Comparison of ENCODE assay signal across 13 mouse cellular contexts in the genomic region with DNA sequence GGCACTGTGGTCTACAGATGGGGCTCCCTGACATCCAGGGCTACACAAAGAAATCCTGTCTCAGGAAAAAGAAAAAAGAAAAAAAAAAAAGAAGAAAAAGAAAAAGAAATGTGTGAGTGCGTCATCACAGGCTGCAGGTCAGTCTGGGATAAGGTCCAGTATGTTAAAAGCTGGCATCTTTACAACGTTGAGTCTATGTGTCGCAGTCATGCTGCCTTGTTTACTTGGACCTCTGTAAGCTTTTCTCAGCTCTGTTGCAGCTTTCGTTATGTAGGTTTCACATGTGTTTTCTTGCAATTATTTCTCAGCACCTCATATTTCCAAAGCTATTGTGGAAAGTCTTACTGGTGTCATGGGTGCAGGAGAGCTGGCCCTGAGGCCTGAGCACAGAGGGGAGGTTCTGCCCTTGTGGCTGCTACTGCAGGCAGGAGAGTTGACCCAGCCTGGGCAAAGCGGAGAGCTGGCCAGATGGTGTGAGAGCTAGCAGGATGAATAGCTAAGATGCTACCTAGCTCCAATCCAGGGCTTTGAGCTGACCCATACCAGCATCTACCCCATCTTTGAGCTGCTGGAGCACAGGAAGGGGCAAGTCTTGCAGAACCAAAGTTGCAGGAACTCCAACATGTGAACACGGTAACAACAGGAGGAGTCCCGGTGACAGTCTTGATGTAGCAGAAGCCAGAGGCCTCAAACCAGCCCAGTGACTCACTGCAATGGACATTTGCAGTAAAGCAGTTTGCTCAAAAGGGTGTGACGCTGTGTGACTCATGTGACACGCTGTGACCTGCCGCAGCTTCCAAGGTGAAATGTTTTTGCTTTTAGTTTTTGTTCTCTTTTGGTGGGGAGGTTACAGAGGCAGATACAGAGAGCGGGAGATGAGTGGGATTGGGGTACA.
A peak's percentile ranks its signal among the peaks of the same experiment; 100 is the strongest.
DNase-seq lines count a peak whose midpoint lies in the region; ATAC-seq and TF ChIP-seq lines count a peak whose summit lies in the region.
"Had no signal": no experiment of that assay in that cellular context is flagged by ENCODE, and none has a peak within 500 bp of the region (broad histone marks: within the 10 kb centered on the region; RNA-seq: fewer than 3 reads in every experiment).

No protein-coding gene starts in this region.

- DNase-seq in hindbrain, embryonic 10.5 days (ENCODE audit: low spot score) = no peak
- DNase-seq in hindbrain, postnatal 0 days (ENCODE audit: low spot score) = no peak
- peak; percentile 76 for DNase-seq in adrenal gland, adult 2 months
- no peak for DNase-seq in right cerebral cortex, postnatal 14 days
- DNase-seq in heart, embryonic 10.5 days (ENCODE audit: low spot score) = no peak
- no peak for DNase-seq in layer of hippocampus, adult 11-12 months (ENCODE audit: low spot score)
- DNase-seq: kidney, adult 11 months; thymus, adult 18-20 months had no signal

- H3K27ac ChIP-seq in hindbrain, embryonic 10.5 days = peak overlapping the region; percentile 23; the same call in 1 of the 2 replicates
- no peak overlapping the region for H3K27ac ChIP-seq in hindbrain, postnatal 0 days
- H3K27ac ChIP-seq in heart, embryonic 10.5 days = no peak overlapping the region
- H3K27ac ChIP-seq: liver, embryonic 12.5 days; neural tube, embryonic 13.5 days had no signal

- 0 out of 2 replicates have a peak, but pooled peaks cover 5% of the 10 kb centered on the region for H3K27me3 ChIP-seq in hindbrain, embryonic 10.5 days (ENCODE audit: insufficient read depth, poor library complexity, severe bottlenecking)
- H3K27me3 ChIP-seq in hindbrain, postnatal 0 days (ENCODE audit: insufficient read depth, low read length) = no peaks in the 10 kb centered on the region
- H3K27me3 ChIP-seq in C2C12 (ENCODE audit: control insufficient read depth, insufficient read depth, insufficient read length) = no peaks in the 10 kb centered on the region
- H3K27me3 ChIP-seq in heart, embryonic 10.5 days (ENCODE audit: insufficient read depth, poor library complexity, severe bottlenecking) = no peaks in the 10 kb centered on the region
- H3K27me3 ChIP-seq: liver, embryonic 12.5 days; neural tube, embryonic 13.5 days had no signal

- ATAC-seq in hindbrain, postnatal 0 days = no peak
- peak; percentile 36; the same call in 1 of the 2 replicates for ATAC-seq in monocyte, adult 5-6 weeks (replicated peaks; ENCODE audit: insufficient number of reproducible peaks, low FRiP score, low TSS enrichment, poor library complexity, severe bottlenecking)
- ATAC-seq: liver, embryonic 12.5 days had no signal

- H3K4me3 ChIP-seq in hindbrain, embryonic 10.5 days = no peak overlapping the region
- H3K4me3 ChIP-seq in hindbrain, postnatal 0 days (ENCODE audit: low read length) = no peak overlapping the region
- H3K4me3 ChIP-seq in C2C12 (ENCODE audit: insufficient read depth, poor library complexity, severe bottlenecking) = no peak overlapping the region
- no peak overlapping the region for H3K4me3 ChIP-seq in heart, embryonic 10.5 days
- H3K4me3 ChIP-seq: erythroblast, embryonic 14.5 days; liver, embryonic 12.5 days; neural tube, embryonic 13.5 days had no signal

- TF ChIP-seq CTCF in hindbrain, postnatal 0 days (IDR thresholded peaks at IDR 0.05; ENCODE audit: low read depth) = no peak
- TF ChIP-seq CTCF in C2C12 (IDR thresholded peaks at IDR 0.05; ENCODE audit: control insufficient read depth, insufficient read depth, insufficient read length) = no peak

- no peak overlapping the region for H3K9ac ChIP-seq in hindbrain, postnatal 0 days (replicated peaks; ENCODE audit: low read length)
- H3K9ac ChIP-seq: liver, embryonic 12.5 days; neural tube, embryonic 13.5 days had no signal

- no peak overlapping the region for H3K4me2 ChIP-seq in hindbrain, postnatal 0 days (ENCODE audit: low read depth, low read length)
- H3K4me2 ChIP-seq: liver, embryonic 12.5 days; neural tube, embryonic 13.5 days had no signal

- peaks cover 36% of the 10 kb centered on the region for H3K4me1 ChIP-seq in hindbrain, embryonic 10.5 days (replicated peaks)
- H3K4me1 ChIP-seq in hindbrain, postnatal 0 days (ENCODE audit: insufficient read depth, low read length) = no peaks in the 10 kb centered on the region; the same call in 1 of the 2 replicates
- H3K4me1 ChIP-seq in heart, embryonic 10.5 days = peaks cover 8% of the 10 kb centered on the region
- H3K4me1 ChIP-seq: liver, embryonic 12.5 days had no signal

- no peaks in the 10 kb centered on the region for H3K36me3 ChIP-seq in hindbrain, embryonic 10.5 days
- H3K36me3 ChIP-seq in hindbrain, postnatal 0 days (ENCODE audit: insufficient read depth, low read length) = no peaks in the 10 kb centered on the region
- no peaks in the 10 kb centered on the region for H3K36me3 ChIP-seq in C2C12 (ENCODE audit: control insufficient read depth, insufficient read depth)
- H3K36me3 ChIP-seq in heart, embryonic 10.5 days = no peaks in the 10 kb centered on the region
- H3K36me3 ChIP-seq: liver, embryonic 12.5 days; neural tube, embryonic 13.5 days had no signal

- H3ac ChIP-seq in C2C12 (ENCODE audit: control insufficient read depth, insufficient read length, low read depth) = no peak overlapping the region

- H3K9me3 ChIP-seq in hindbrain, embryonic 10.5 days = no peaks in the 10 kb centered on the region
- no peaks in the 10 kb centered on the region for H3K9me3 ChIP-seq in hindbrain, postnatal 0 days (ENCODE audit: low read length)
- H3K9me3 ChIP-seq in heart, embryonic 10.5 days = no peaks in the 10 kb centered on the region
- H3K9me3 ChIP-seq: liver, embryonic 12.5 days; neural tube, embryonic 13.5 days had no signal

- H3K79me2 ChIP-seq in C2C12 (ENCODE audit: control insufficient read depth, insufficient read depth) = no peaks in the 10 kb centered on the region

- 90% methylated on average over 11 of the region's 11 CpGs for WGBS in hindbrain, embryonic 10.5 days
- 82% methylated on average over 11 of the region's 11 CpGs for WGBS in hindbrain, postnatal 0 days
- WGBS in heart, embryonic 10.5 days = 84% methylated on average over 11 of the region's 11 CpGs

- no peaks in the 10 kb centered on the region for H3K79me3 ChIP-seq in C2C12 (ENCODE audit: low read depth)

TF ChIP-seq in C2C12, 6 proteins besides CTCF, POLR2A, EP300 and RAD21:
- no peak for TF ChIP-seq USF1 (IDR thresholded peaks at IDR 0.05; ENCODE audit: low read depth)
- peak; percentile 52 for TF ChIP-seq FOSL1 (IDR thresholded peaks at IDR 0.05; ENCODE audit: insufficient read depth, low read length, poor library complexity, severe bottlenecking)
